Mouse (Mus musculus) embryonic facial prominence, embryonic 11.5 days (tissue): ENCODE results near the gene Zfp574. TPM values are rescaled to one million over a fixed set of nuclear protein-coding genes. Genes with fewer than 3 reads are reported as not detected.

Experiments
- ATAC-seq: fragments of 200-750 bp; cut with Nextera tagmentation; replicated peaks from 2 replicates; pipeline ENCODE4 v1.8.0; 2017; ENCODE audit warnings: low read depth; ENCODE audit not compliant: insufficient number of reproducible peaks, low FRiP score, low TSS enrichment
- DNase-seq: peaks from one replicate; pipeline ENCODE4 v3.0.0-alpha.2; 2015; ENCODE audit warnings: low spot score
- H3K27ac ChIP-seq: fragments of 300-500 bp; sonication (generic); replicated peaks from 2 replicates; pipeline ENCODE4 v1.5.1; 2014; ENCODE audit warnings: mild to moderate bottlenecking, low read depth, low read length, control low read depth
- H3K27me3 ChIP-seq: fragments of 300-500 bp; sonication (generic); 2 replicates; pipeline ENCODE4 v1.6.1; 2014; ENCODE audit warnings: mild to moderate bottlenecking, low read length, moderate library complexity, mixed read lengths; ENCODE audit not compliant: control insufficient read depth, insufficient read depth
- H3K36me3 ChIP-seq: fragments of 300-500 bp; sonication (generic); replicated peaks from 2 replicates; pipeline ENCODE4 v1.6.1; 2014; ENCODE audit warnings: low read depth, mild to moderate bottlenecking, low read length, moderate library complexity, mixed read lengths; ENCODE audit not compliant: control insufficient read depth, insufficient read depth
- H3K4me1 ChIP-seq: fragments of 300-500 bp; sonication (generic); 2 replicates; pipeline ENCODE4 v1.6.1; 2014; ENCODE audit warnings: low read length, mixed read lengths; ENCODE audit not compliant: control insufficient read depth, insufficient read depth
- H3K4me2 ChIP-seq: fragments of 300-500 bp; sonication (generic); 2 replicates; pipeline ENCODE4 v1.6.1; 2014; ENCODE audit warnings: low read depth, mild to moderate bottlenecking, control low read depth, low read length, moderate library complexity
- H3K4me3 ChIP-seq: fragments of 300-500 bp; sonication (generic); 2 replicates; pipeline ENCODE4 v1.5.1; 2014; ENCODE audit warnings: low read depth, low read length, control low read depth
- H3K9ac ChIP-seq: fragments of 300-500 bp; sonication (generic); replicated peaks from 2 replicates; pipeline ENCODE4 v1.6.1; 2014; ENCODE audit warnings: mild to moderate bottlenecking, control low read depth, low read length
- H3K9me3 ChIP-seq: fragments of 300-500 bp; sonication (generic); replicated peaks from 2 replicates; pipeline ENCODE4 v1.6.1; 2016; ENCODE audit warnings: mild to moderate bottlenecking, low read length, inconsistent platforms, mixed read lengths; ENCODE audit not compliant: control insufficient read depth
- WGBS: fragments of 180-500 bp; shearing (Covaris S2); extraction: QIAGEN DNeasy Blood & Tissue Kit; methylation state at CpG from one replicate; pipeline ENCODE4 v1.1.7; 2014; 5-methylcytosine and 5-hydroxymethylcytosine counted together
- polyA plus RNA-seq: library from polyadenylated mRNA; unstranded; fragments of >200 nt; fragmentation: Nextera tagmentation; extraction: Ambion mirVana; gene quantifications from 2 replicates; pipeline ENCODE4 v1.2.1, GENCODE M21; 2014

Gene Zfp574
- polyA plus RNA-seq, 1 experiment from 2014 or later = 17.2 TPM

- Histone ChIP-seq H3K9me3 (no peaks in the 10 kb centered on the region), H3K4me3 (no peak overlapping the region), H3K9ac (no peak overlapping the region), H3K4me2 (no peak overlapping the region), H3K27me3 (no peaks in the 10 kb centered on the region), H3K4me1 (peaks cover 2% of the 10 kb centered on the region; the same call in 1 of the 2 replicates), H3K27ac (no peak overlapping the region), H3K36me3 (peaks cover 7% of the 10 kb centered on the region)
- 45% methylated on average over 10 of the region's 10 CpGs for WGBS
- ATAC-seq (peak; percentile 37; the same call in 1 of the 2 replicates), DNase-seq (no peak)
Observed at GRCm38 (mm10) chr7:25087256-25087912, 15.0 kb downstream of the Zfp574 start.

GRCm38 (mm10) chr7:25087972-25088371 is 15.6 kb downstream of the Zfp574 start:
- no peak overlapping the region for H3K9ac ChIP-seq
- no peak overlapping the region for H3K4me3 ChIP-seq
- 50% methylated on average over 5 of the region's 5 CpGs for WGBS
- H3K4me1 ChIP-seq = peaks cover 2% of the 10 kb centered on the region; the same call in 1 of the 2 replicates
- H3K27ac ChIP-seq = no peak overlapping the region
- H3K9me3 ChIP-seq = no peaks in the 10 kb centered on the region
- ATAC-seq (no peak), DNase-seq (no peak)
- no peak overlapping the region for H3K4me2 ChIP-seq
- H3K36me3 ChIP-seq = peaks cover 7% of the 10 kb centered on the region
- H3K27me3 ChIP-seq = no peaks in the 10 kb centered on the region

DNA sequence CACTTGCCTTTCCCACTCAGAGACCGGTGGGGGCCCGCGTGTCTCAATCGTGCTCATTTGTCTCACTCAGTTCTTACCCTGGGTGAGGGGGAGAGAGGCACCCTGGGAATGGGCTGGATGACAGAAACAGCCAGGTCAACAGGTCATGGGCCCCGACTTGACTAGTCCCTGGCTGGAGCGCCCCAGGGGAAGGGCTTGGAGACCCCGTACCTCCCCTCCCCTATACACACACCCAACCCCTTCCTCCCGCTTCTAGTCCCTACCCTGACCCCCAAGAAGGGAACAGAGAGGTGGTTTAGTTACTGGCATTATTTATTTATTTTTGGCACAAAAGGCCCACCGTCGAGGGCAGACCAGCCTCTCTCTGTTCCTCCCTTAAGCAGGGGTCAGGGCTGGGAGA is 16.2 kb downstream of the Zfp574 start:
- H3K27me3 ChIP-seq = no peaks in the 10 kb centered on the region
- H3K9ac ChIP-seq = no peak overlapping the region; the same call in 1 of the 2 replicates
- 5% methylated on average over 10 of the region's 10 CpGs for WGBS
- H3K36me3 ChIP-seq = peaks cover 2% of the 10 kb centered on the region
- peaks cover 2% of the 10 kb centered on the region; the same call in 1 of the 2 replicates for H3K4me1 ChIP-seq
- no peaks in the 10 kb centered on the region for H3K9me3 ChIP-seq
- no peak overlapping the region for H3K27ac ChIP-seq
- peak; percentile 40 for DNase-seq
- H3K4me3 ChIP-seq = no peak overlapping the region
- peak; percentile 14; the same call in 1 of the 2 replicates for ATAC-seq
- H3K4me2 ChIP-seq = no peak overlapping the region

GRCm38 (mm10) chr7:25088968-25089367 is 16.6 kb downstream of the Zfp574 start:
- WGBS = 22% methylated on average over 11 of the region's 11 CpGs
- H3K4me2 ChIP-seq = no peak overlapping the region

GRCm38 (mm10) chr7:25089875-25090274 is 17.5 kb downstream of the Zfp574 start:
- Histone ChIP-seq H3K36me3 (no peaks in the 10 kb centered on the region), H3K9me3 (no peaks in the 10 kb centered on the region), H3K27me3 (no peaks in the 10 kb centered on the region), H3K4me2 (no peak overlapping the region), H3K4me1 (peaks cover 2% of the 10 kb centered on the region; the same call in 1 of the 2 replicates), H3K9ac (no peak overlapping the region), H3K4me3 (no peak overlapping the region), H3K27ac (no peak overlapping the region)
- ATAC-seq (no peak), DNase-seq (peak; percentile 34)
- WGBS = 15% methylated on average over 10 of the region's 10 CpGs

More at GRCm38 (mm10) chr7:25088968-25089367, 16.6 kb downstream of the Zfp574 start:
- peaks cover 2% of the 10 kb centered on the region; the same call in 1 of the 2 replicates for H3K4me1 ChIP-seq
- H3K9me3 ChIP-seq = no peaks in the 10 kb centered on the region
- ATAC-seq (0 out of 2 replicates have a peak, but pooled peaks have one; percentile 29), DNase-seq (peak; percentile 14)
- no peaks in the 10 kb centered on the region for H3K27me3 ChIP-seq
- no peak overlapping the region for H3K4me3 ChIP-seq
- no peak overlapping the region for H3K27ac ChIP-seq
- no peak overlapping the region; the same call in 1 of the 2 replicates for H3K9ac ChIP-seq
- H3K36me3 ChIP-seq = peaks cover 1% of the 10 kb centered on the region

DNA sequence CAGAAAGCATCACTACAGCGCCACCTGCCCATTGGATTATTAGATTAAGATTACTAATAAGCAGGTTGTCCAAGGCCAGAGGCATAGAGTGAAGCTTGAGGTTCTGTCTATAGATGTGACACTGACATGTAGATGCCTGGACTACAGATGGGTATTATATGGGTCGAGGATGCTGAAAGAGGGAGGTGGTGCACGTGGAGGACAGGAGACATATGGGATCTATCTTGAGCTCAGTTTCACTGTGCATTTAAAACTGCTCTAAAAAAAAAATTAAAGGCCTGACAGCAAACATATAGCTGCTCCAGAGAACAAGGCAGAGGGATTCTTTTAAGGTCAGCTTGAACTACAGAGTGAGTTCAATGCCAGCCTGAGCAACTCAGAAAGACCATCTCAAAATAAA is 25.8 kb downstream of the Zfp574 start:
- Histone ChIP-seq H3K36me3 (no peaks in the 10 kb centered on the region), H3K9ac (no peak overlapping the region), H3K4me3 (no peak overlapping the region), H3K4me2 (no peak overlapping the region), H3K9me3 (no peaks in the 10 kb centered on the region), H3K27me3 (no peaks in the 10 kb centered on the region), H3K27ac (no peak overlapping the region), H3K4me1 (no peaks in the 10 kb centered on the region)
- DNase-seq (no peak), ATAC-seq (no peak)
- WGBS = 70% methylated on average over 3 of the region's 3 CpGs

DNA sequence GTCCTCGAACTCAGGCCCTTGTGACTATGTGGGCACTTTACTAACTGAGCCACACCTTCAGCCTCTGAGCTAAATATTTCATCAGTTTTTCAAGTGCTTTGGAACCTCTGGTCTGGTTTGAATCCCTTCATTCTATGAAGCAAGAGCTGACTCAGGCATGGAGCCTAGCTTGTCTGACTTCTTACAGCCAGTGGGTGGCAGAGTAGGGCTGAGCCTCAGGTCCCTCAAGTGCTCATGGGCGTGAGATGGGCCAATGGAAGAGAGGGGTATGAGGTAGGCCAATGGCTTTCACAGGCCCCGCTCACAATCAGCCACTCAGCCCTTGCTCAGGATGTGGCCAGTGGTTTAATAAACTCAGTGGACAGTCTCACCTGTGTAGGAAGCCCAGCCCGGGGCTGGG is 27.2 kb downstream of the Zfp574 start:
- H3K27ac ChIP-seq = no peak overlapping the region
- H3K36me3 ChIP-seq = no peaks in the 10 kb centered on the region
- DNase-seq (no peak), ATAC-seq (no peak)
- 43% methylated on average over 4 of the region's 4 CpGs for WGBS
- no peak overlapping the region for H3K4me3 ChIP-seq
- no peaks in the 10 kb centered on the region for H3K27me3 ChIP-seq
- no peaks in the 10 kb centered on the region for H3K4me1 ChIP-seq
- no peak overlapping the region for H3K9ac ChIP-seq
- no peak overlapping the region for H3K4me2 ChIP-seq
- H3K9me3 ChIP-seq = no peaks in the 10 kb centered on the region

DNA sequence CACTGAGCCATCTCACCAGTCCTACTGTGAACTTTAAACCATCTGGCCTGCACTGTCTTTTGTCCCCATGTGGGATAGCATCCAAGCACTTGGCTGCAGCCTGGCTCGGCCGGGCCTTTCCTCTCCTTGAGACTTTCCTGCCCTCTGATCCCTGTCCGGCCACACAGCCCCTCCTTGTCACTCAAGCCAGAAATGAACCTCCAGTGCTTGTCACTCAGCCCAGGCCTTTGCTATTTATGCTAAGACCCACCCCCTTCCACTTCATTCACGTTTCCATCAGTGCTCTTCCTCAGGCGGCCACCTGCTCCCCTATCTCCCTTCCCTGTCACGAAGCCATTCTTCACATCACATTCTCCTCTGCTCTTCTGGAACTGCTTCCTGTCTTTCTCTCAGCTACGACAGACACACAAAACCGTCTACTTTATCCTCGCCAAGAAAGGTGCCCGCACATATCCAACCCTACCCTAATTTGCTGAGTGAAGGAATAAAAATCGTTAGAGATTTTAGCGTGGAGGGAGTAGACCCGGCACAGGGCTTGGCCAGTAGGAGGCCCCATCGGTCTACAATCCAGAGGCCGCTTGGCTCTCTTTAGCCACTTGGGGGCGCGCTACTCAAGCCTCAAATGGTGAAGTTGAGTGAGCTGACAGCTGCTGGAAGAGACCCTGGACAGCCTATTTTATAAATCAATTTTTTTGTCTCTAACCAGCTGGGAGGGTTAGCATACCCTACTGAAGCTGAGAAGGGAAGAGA is 33.2 kb downstream of the Zfp574 start:
- ATAC-seq (no peak), DNase-seq (peak; percentile 87)
- no peaks in the 10 kb centered on the region for H3K27me3 ChIP-seq
- H3K36me3 ChIP-seq = no peaks in the 10 kb centered on the region
- no peak overlapping the region for H3K4me2 ChIP-seq
- no peak overlapping the region for H3K9ac ChIP-seq
- 22% methylated on average over 17 of the region's 17 CpGs for WGBS
- no peaks in the 10 kb centered on the region for H3K4me1 ChIP-seq
- H3K4me3 ChIP-seq = no peak overlapping the region
- H3K9me3 ChIP-seq = no peaks in the 10 kb centered on the region
- H3K27ac ChIP-seq = no peak overlapping the region
